Mouse (Mus musculus) left cerebral cortex, postnatal 36 days (tissue): ENCODE results near the gene Sptan1. TPM values are rescaled to one million over a fixed set of nuclear protein-coding genes. Genes with fewer than 3 reads are reported as not detected.
A peak's percentile ranks its signal among the peaks of the same experiment; 100 is the strongest.

Experiments used
- DNase-seq, 2 experiments: peaks; one replicate each; pipeline ENCODE4 v3.0.0; 2021 to 2022; ENCODE audit warnings: low spot score in 2 of 2, mixed read lengths in 1 of 2
- intact Hi-C: fragments of 180-260 bp; cut with DNase I; formaldehyde crosslinking; loops from one replicate; pipeline ENCODE4 v1.15.1; 2025
- total RNA-seq, 2 experiments: library from RNA; stranded (reverse); gene quantifications; 2 replicates each; pipeline ENCODE4 v1.2.3; 2021

Sptan1 gene
- total RNA-seq, 2 experiments from 2014 or later, result 880 to 891 TPM

GRCm38 (mm10) chr2:29977307-29977706 lies 11.9 kb downstream of the Sptan1 start:
- DNase-seq, result no peak
- intact Hi-C loops, result loop anchor here (1.0 kb wide), 1 partner anchor 42 kb away; the partner anchor contains the start of gene Gle1

GRCm38 (mm10) chr2:29980661-29981060 lies 15.3 kb downstream of the Sptan1 start:
- no peak for DNase-seq
- intact Hi-C loops, result no loop called here

- intact Hi-C loops, result no loop called here
- no peak for DNase-seq
These were observed 26.6 kb downstream of the Sptan1 start for GRCm38 (mm10) chr2:29991962-29992361.

GRCm38 (mm10) chr2:30009101-30009500 lies 43.7 kb downstream of the Sptan1 start:
- intact Hi-C loops, result no loop called here
- no peak for DNase-seq

- DNase-seq, result no peak
- intact Hi-C loops, result no loop called here
These were observed 45.5 kb downstream of the Sptan1 start for GRCm38 (mm10) chr2:30010840-30011281.

GRCm38 (mm10) chr2:30014326-30014966 lies 49.1 kb downstream of the Sptan1 start:
- intact Hi-C loops, result no loop called here
- DNase-seq, result peak in 1 of 2 experiments; percentile 38

GRCm38 (mm10) chr2:30025454-30025853 lies 60.1 kb downstream of the Sptan1 start:
- no peak for DNase-seq
- intact Hi-C loops, result no loop called here

GRCm38 (mm10) chr2:30026997-30027396 lies 61.6 kb downstream of the Sptan1 start:
- intact Hi-C loops, result no loop called here
- DNase-seq, result no peak

GRCm38 (mm10) chr2:30032244-30032846 lies 67.0 kb downstream of the Sptan1 start:
- intact Hi-C loops, result no loop called here

GRCm38 (mm10) chr2:30032957-30033356 lies 67.6 kb downstream of the Sptan1 start:
- DNase-seq, result no peak
- intact Hi-C loops, result no loop called here

More at GRCm38 (mm10) chr2:30032244-30032846, 67.0 kb downstream of the Sptan1 start:
- no peak for DNase-seq

GRCm38 (mm10) chr2:30037762-30038161 lies 72.4 kb downstream of the Sptan1 start:
- intact Hi-C loops, result no loop called here
- no peak for DNase-seq

- DNase-seq, result no peak
- intact Hi-C loops, result no loop called here
These were observed 73.0 kb downstream of the Sptan1 start for GRCm38 (mm10) chr2:30038370-30038769.

GRCm38 (mm10) chr2:30039687-30040086 lies 74.3 kb downstream of the Sptan1 start:
- DNase-seq, result no peak
- intact Hi-C loops, result no loop called here

GRCm38 (mm10) chr2:30042445-30042844 lies 77.1 kb downstream of the Sptan1 start:
- intact Hi-C loops, result no loop called here
- peak; percentile 53 to 65 for DNase-seq

GRCm38 (mm10) chr2:30044550-30044949 lies 79.2 kb downstream of the Sptan1 start:
- intact Hi-C loops, result no loop called here

GRCm38 (mm10) chr2:30047127-30047526 lies 81.8 kb downstream of the Sptan1 start:
- intact Hi-C loops, result no loop called here
- DNase-seq, result no peak

More at GRCm38 (mm10) chr2:30044550-30044949, 79.2 kb downstream of the Sptan1 start:
- DNase-seq, result no peak

GRCm38 (mm10) chr2:30048101-30048501 lies 82.7 kb downstream of the Sptan1 start:
- intact Hi-C loops, result loop anchor here (1.0 kb wide), 1 partner anchor 18 kb away; no protein-coding TSS in a partner anchor

GRCm38 (mm10) chr2:30048699-30049388 lies 83.5 kb downstream of the Sptan1 start, which contains the start of gene Wdr34:
TSS of gene Wdr34 (minus strand) at chr2:30048881.
- peak; percentile 98 to 99 for DNase-seq
- intact Hi-C loops, result loop anchor here (1.0 kb wide), 1 partner anchor 17 kb away; no protein-coding TSS in a partner anchor

More at GRCm38 (mm10) chr2:30048101-30048501, 82.7 kb downstream of the Sptan1 start:
- DNase-seq, result no peak

- intact Hi-C loops, result no loop called here
- no peak for DNase-seq
These were observed 84.5 kb downstream of the Sptan1 start for GRCm38 (mm10) chr2:30049831-30050230.

- intact Hi-C loops, result no loop called here
These were observed 86.8 kb downstream of the Sptan1 start for GRCm38 (mm10) chr2:30051992-30052761.

More at GRCm38 (mm10) chr2:30051992-30052761, 86.8 kb downstream of the Sptan1 start:
- no peak for DNase-seq
